ENCODE assay signal across 8 mouse cellular contexts in the genomic region with DNA sequence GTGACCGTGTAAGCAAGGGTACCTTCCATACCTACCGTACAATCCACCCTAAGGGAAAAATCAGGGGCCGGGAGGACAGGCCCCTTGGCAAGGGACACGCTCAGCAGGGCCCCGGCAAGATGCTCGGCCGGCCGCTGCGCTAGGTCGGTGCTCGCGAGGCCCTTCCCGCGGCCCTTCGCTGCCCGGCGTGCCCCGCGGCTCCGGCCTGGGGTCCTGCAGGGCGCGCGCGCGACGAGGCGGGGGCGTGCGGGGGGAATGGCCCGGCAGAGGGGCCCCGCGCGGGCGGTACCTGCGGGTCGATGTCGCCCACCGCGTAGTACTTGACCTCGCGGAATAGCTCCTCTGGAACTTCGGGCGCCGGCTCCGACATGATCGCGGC. TPM values are rescaled to one million over a fixed set of nuclear protein-coding genes. Genes with fewer than 3 reads are reported as not detected.
DNase-seq lines count a peak whose midpoint lies in the region; ATAC-seq and TF ChIP-seq lines count a peak whose summit lies in the region.

No protein-coding gene starts in this region.

- TF ChIP-seq POLR2A in cerebellum, adult 2 months (IDR thresholded peaks at IDR 0.05; ENCODE audit: borderline replicate concordance, insufficient read depth, low read length), result no peak

- no peaks in the 10 kb centered on the region for H3K27me3 ChIP-seq in cerebellum, adult 2 months (ENCODE audit: control insufficient read depth, insufficient read depth, low read length)
- H3K27me3 ChIP-seq in hindbrain, embryonic 15.5 days, result no peaks in the 10 kb centered on the region
- peaks cover 2% of the 10 kb centered on the region for H3K27me3 ChIP-seq in megakaryocyte, embryonic 14.5 days (replicated peaks)

- under 1% methylated on average over 29 of the region's 47 CpGs for WGBS in cerebellum, adult 2 months
- WGBS in hindbrain, embryonic 15.5 days, result under 1% methylated on average over 47 of the region's 47 CpGs

- peak overlapping the region; percentile 79 for H3K4me2 ChIP-seq in hindbrain, embryonic 15.5 days

- DNase-seq in cerebellum, adult 2 months, result no peak
- no peak for DNase-seq in cerebellum, adult 11-12 months
- DNase-seq in c-Kit-positive CD71-negative TER-119-negative erythroid progenitor cells, embryonic 14.5 days (ENCODE audit: low read depth), result peak; percentile 20
- DNase-seq in gastrocnemius, adult 8-10 months (ENCODE audit: low spot score in 2 of 2), result peak; percentile 64 to 66
- peak; percentile 45 to 63 for DNase-seq in left cerebral cortex, adult 8-10 months (ENCODE audit: low spot score in 2 of 2)
- DNase-seq in right cerebral cortex, postnatal 36 days (ENCODE audit: low spot score in 2 of 2), result peak; percentile 38 to 49

- peaks cover 5% of the 10 kb centered on the region for H3K4me1 ChIP-seq in cerebellum, adult 2 months (ENCODE audit: control insufficient read depth, insufficient read depth, low read length)
- peaks cover 29% of the 10 kb centered on the region for H3K4me1 ChIP-seq in hindbrain, embryonic 15.5 days (replicated peaks)
- H3K4me1 ChIP-seq in megakaryocyte, embryonic 14.5 days, result peaks cover 45% of the 10 kb centered on the region

- H3K27ac ChIP-seq in cerebellum, adult 2 months (ENCODE audit: insufficient read depth, low read length), result peak overlapping the region; percentile 100
- peak overlapping the region; percentile 98 for H3K27ac ChIP-seq in hindbrain, embryonic 15.5 days (replicated peaks)

- no peaks in the 10 kb centered on the region for H3K9me3 ChIP-seq in hindbrain, embryonic 15.5 days
- peaks cover 7% of the 10 kb centered on the region; the same call in 1 of the 2 replicates for H3K9me3 ChIP-seq in megakaryocyte, embryonic 14.5 days

- H3K4me3 ChIP-seq in cerebellum, adult 2 months (replicated peaks; ENCODE audit: insufficient read depth, low read depth, low read length), result peak overlapping the region; percentile 97
- peak overlapping the region; percentile 71 for H3K4me3 ChIP-seq in hindbrain, embryonic 15.5 days
- H3K4me3 ChIP-seq in megakaryocyte, embryonic 14.5 days (replicated peaks), result peak overlapping the region; percentile 99

- peak; percentile 85 for ATAC-seq in hindbrain, embryonic 15.5 days (ENCODE audit: low FRiP score, low read depth)

- H3K36me3 ChIP-seq in hindbrain, embryonic 15.5 days, result peaks cover 25% of the 10 kb centered on the region
- peaks cover 35% of the 10 kb centered on the region for H3K36me3 ChIP-seq in megakaryocyte, embryonic 14.5 days (replicated peaks; ENCODE audit: low read length)

- peak overlapping the region; percentile 67 for H3K9ac ChIP-seq in hindbrain, embryonic 15.5 days

- no peak for TF ChIP-seq CTCF in cerebellum, adult 2 months (IDR thresholded peaks at IDR 0.05; ENCODE audit: borderline replicate concordance, insufficient read depth, low read depth, low read length)

RNA-seq across cellular contexts. Expression of a gene that starts 0.6 kb away (rescaled TPM):
- polyA plus RNA-seq in cerebellum, adult 2 months (2012; rRNA removed), result 32.1 and 34.3 TPM in 2 replicates
- 1 to 10 TPM; 6.0 to 9.9 (median 7.6) TPM for total RNA-seq in gastrocnemius, adult 8-10 months (2022)
- 27.0 and 30.1 TPM in 2 replicates for polyA plus RNA-seq in hindbrain, embryonic 15.5 days (2015; fragmentation: Nextera tagmentation; extraction: Ambion mirVana)
- 10 to 100 TPM; 33.4 to 43.9 (median 38.5) TPM for total RNA-seq in left cerebral cortex, adult 8-10 months (2022)
- polyA plus RNA-seq in megakaryocyte, embryonic 14.5 days (2012; ENCODE audit: insufficient read depth, low replicate concordance), result 7.1 and 16.3 TPM in 2 replicates

RNA-seq across cellular contexts. Expression of a gene that starts 51.0 kb away (rescaled TPM):
- 3.6 TPM in 2 replicates for polyA plus RNA-seq in cerebellum, adult 2 months (2012; rRNA removed)
- not detected for total RNA-seq in gastrocnemius, adult 8-10 months (2022)
- 1.5 and 1.6 TPM in 2 replicates for polyA plus RNA-seq in hindbrain, embryonic 15.5 days (2015; fragmentation: Nextera tagmentation; extraction: Ambion mirVana)
- total RNA-seq in left cerebral cortex, adult 8-10 months (2022), result 10 to 100 TPM; 11.2 to 12.9 (median 12.4) TPM
- polyA plus RNA-seq in megakaryocyte, embryonic 14.5 days (2012; ENCODE audit: insufficient read depth, low replicate concordance), result not detected in 2 replicates

Comparison
In these comparisons a context has a peak if more than half of its experiments do, and no peak if none do; other contexts are left out.
1. DNase-seq: peak in c-Kit-positive CD71-negative TER-119-negative erythroid progenitor cells, embryonic 14.5 days (single experiment), gastrocnemius, adult 8-10 months (2 of 2), left cerebral cortex, adult 8-10 months (2 of 2) and right cerebral cortex, postnatal 36 days (2 of 2); none in cerebellum, adult 2 months (0 of 2) and cerebellum, adult 11-12 months (single experiment).
2. Peak in every context shown above with its lines, with median percentiles within 50 percentile points of each other: H3K4me3 ChIP-seq.